Mouse (Mus musculus): ENCODE results near the gene Hoxa10. TPM values are rescaled to one million over a fixed set of nuclear protein-coding genes. Genes with fewer than 3 reads are reported as not detected.

Gene Hoxa10
- polyA plus RNA-seq, 1 experiment = 15.8 TPM

- Histone ChIP-seq H3K4me3 (peak within 1 kb of the TSS; percentile 89), H3K4me2 (ENCODE audit: low read depth) (peak within 1 kb of the TSS; percentile 99)
- TF ChIP-seq REST (IDR thresholded peaks at IDR 0.05; ENCODE audit: insufficient read depth, insufficient read length) = no peak
- no peak for TF ChIP-seq CEBPB (IDR thresholded peaks at IDR 0.05; ENCODE audit: insufficient read depth, poor library complexity, severe bottlenecking)
Observed at GRCm38 (mm10) chr6:52230516-52231165, 10.0 kb downstream of the Hoxa10 start, which contains the start of gene Hoxa9. TSS of gene Hoxa9 (minus strand) at chr6:52231089.

GRCm38 (mm10) chr6:52229558-52230416 lies 10.9 kb downstream of the Hoxa10 start:
- no peaks in the 10 kb centered on the region for H3K36me3 ChIP-seq (ENCODE audit: control insufficient read depth, insufficient read depth)
- peak overlapping the region; percentile 89 for H3K4me3 ChIP-seq
- no peaks in the 10 kb centered on the region for H3K27me3 ChIP-seq (ENCODE audit: control insufficient read depth, insufficient read depth, insufficient read length)
- TF ChIP-seq TCF3 (IDR thresholded peaks at IDR 0.05; ENCODE audit: insufficient read length, low read depth) (no peak), TCF12 (IDR thresholded peaks at IDR 0.05; ENCODE audit: insufficient read depth, poor library complexity, severe bottlenecking) (no peak), MAX (IDR thresholded peaks at IDR 0.05; ENCODE audit: low read depth) (no peak), MYOD1 (IDR thresholded peaks at IDR 0.05; ENCODE audit: control insufficient read depth in 1 of 3, insufficient read length in 2 of 3, low read depth in 2 of 3) (no peak), MYOG (IDR thresholded peaks at IDR 0.05; ENCODE audit: control insufficient read depth in 1 of 3, insufficient read depth in 1 of 3, insufficient read length in 2 of 3, low read depth in 2 of 3) (no peak), E2F4 (IDR thresholded peaks at IDR 0.05; ENCODE audit: insufficient read depth) (no peak), USF1 (IDR thresholded peaks at IDR 0.05; ENCODE audit: low read depth) (no peak), POLR2A (IDR thresholded peaks at IDR 0.05; ENCODE audit: insufficient read length, low read depth) (peak; percentile 26), SRF (IDR thresholded peaks at IDR 0.05; ENCODE audit: control insufficient read depth, insufficient read length, low read depth) (no peak), POLR2AphosphoS2 (IDR thresholded peaks at IDR 0.05; ENCODE audit: insufficient read length, low read depth) (peak; percentile 40), REST (IDR thresholded peaks at IDR 0.05; ENCODE audit: insufficient read depth, insufficient read length) (no peak), CEBPB (IDR thresholded peaks at IDR 0.05; ENCODE audit: insufficient read depth, poor library complexity, severe bottlenecking) (no peak)
- peak overlapping the region; percentile 97 for H3K4me2 ChIP-seq (ENCODE audit: low read depth)
- H3ac ChIP-seq (ENCODE audit: control insufficient read depth, insufficient read length) = peak overlapping the region; percentile 55
- H3K79me2 ChIP-seq (ENCODE audit: control insufficient read depth, insufficient read depth) = peaks cover 86% of the 10 kb centered on the region

More at GRCm38 (mm10) chr6:52230516-52231165, 10.0 kb downstream of the Hoxa10 start, which contains the start of gene Hoxa9:
- H3K36me3 ChIP-seq (ENCODE audit: control insufficient read depth, insufficient read depth) = no peaks in the 10 kb centered on the region
- no peaks in the 10 kb centered on the region for H3K27me3 ChIP-seq (ENCODE audit: control insufficient read depth, insufficient read depth, insufficient read length)
- peak within 1 kb of the TSS; percentile 55 for H3ac ChIP-seq (ENCODE audit: control insufficient read depth, insufficient read length)
- peaks cover 86% of the 10 kb centered on the region for H3K79me2 ChIP-seq (ENCODE audit: control insufficient read depth, insufficient read depth)

- Histone ChIP-seq H3ac (ENCODE audit: control insufficient read depth, insufficient read length) (peak overlapping the region; percentile 55), H3K27me3 (ENCODE audit: control insufficient read depth, insufficient read depth, insufficient read length) (no peaks in the 10 kb centered on the region), H3K36me3 (ENCODE audit: control insufficient read depth, insufficient read depth) (no peaks in the 10 kb centered on the region), H3K4me3 (peak overlapping the region; percentile 89), H3K79me2 (ENCODE audit: control insufficient read depth, insufficient read depth) (peaks cover 92% of the 10 kb centered on the region), H3K4me2 (ENCODE audit: low read depth) (peak overlapping the region; percentile 97)
- TF ChIP-seq POLR2AphosphoS2 (IDR thresholded peaks at IDR 0.05; ENCODE audit: insufficient read length, low read depth) (no peak), MYOD1 (IDR thresholded peaks at IDR 0.05; ENCODE audit: control insufficient read depth in 1 of 3, insufficient read length in 2 of 3, low read depth in 2 of 3) (no peak), POLR2A (IDR thresholded peaks at IDR 0.05; ENCODE audit: insufficient read length, low read depth) (no peak), TCF3 (IDR thresholded peaks at IDR 0.05; ENCODE audit: insufficient read length, low read depth) (no peak), REST (IDR thresholded peaks at IDR 0.05; ENCODE audit: insufficient read depth, insufficient read length) (no peak), TCF12 (IDR thresholded peaks at IDR 0.05; ENCODE audit: insufficient read depth, poor library complexity, severe bottlenecking) (no peak), E2F4 (IDR thresholded peaks at IDR 0.05; ENCODE audit: insufficient read depth) (no peak), CEBPB (IDR thresholded peaks at IDR 0.05; ENCODE audit: insufficient read depth, poor library complexity, severe bottlenecking) (no peak)
Observed at GRCm38 (mm10) chr6:52228475-52229465, 11.9 kb downstream of the Hoxa10 start.

- TF ChIP-seq TCF3 (IDR thresholded peaks at IDR 0.05; ENCODE audit: insufficient read length, low read depth) (no peak), SRF (IDR thresholded peaks at IDR 0.05; ENCODE audit: control insufficient read depth, insufficient read length, low read depth) (no peak), POLR2AphosphoS2 (IDR thresholded peaks at IDR 0.05; ENCODE audit: insufficient read length, low read depth) (no peak), E2F4 (IDR thresholded peaks at IDR 0.05; ENCODE audit: insufficient read depth) (no peak), REST (IDR thresholded peaks at IDR 0.05; ENCODE audit: insufficient read depth, insufficient read length) (no peak), USF1 (IDR thresholded peaks at IDR 0.05; ENCODE audit: low read depth) (no peak), TCF12 (IDR thresholded peaks at IDR 0.05; ENCODE audit: insufficient read depth, poor library complexity, severe bottlenecking) (no peak), MAX (IDR thresholded peaks at IDR 0.05; ENCODE audit: low read depth) (no peak), MYOG (IDR thresholded peaks at IDR 0.05; ENCODE audit: control insufficient read depth in 1 of 3, insufficient read depth in 1 of 3, insufficient read length in 2 of 3, low read depth in 2 of 3) (no peak), CEBPB (IDR thresholded peaks at IDR 0.05; ENCODE audit: insufficient read depth, poor library complexity, severe bottlenecking) (no peak), MYOD1 (IDR thresholded peaks at IDR 0.05; ENCODE audit: control insufficient read depth in 1 of 3, insufficient read length in 2 of 3, low read depth in 2 of 3) (no peak), POLR2A (IDR thresholded peaks at IDR 0.05; ENCODE audit: insufficient read length, low read depth) (no peak)
Observed at GRCm38 (mm10) chr6:52227470-52228222, 13.0 kb downstream of the Hoxa10 start.

More at GRCm38 (mm10) chr6:52227470-52228222, 13.0 kb downstream of the Hoxa10 start:
- no peaks in the 10 kb centered on the region for H3K36me3 ChIP-seq (ENCODE audit: control insufficient read depth, insufficient read depth)
- peaks cover 92% of the 10 kb centered on the region for H3K79me2 ChIP-seq (ENCODE audit: control insufficient read depth, insufficient read depth)
- H3ac ChIP-seq (ENCODE audit: control insufficient read depth, insufficient read length) = peak overlapping the region; percentile 55
- H3K4me3 ChIP-seq = peak overlapping the region; percentile 89
- H3K4me2 ChIP-seq (ENCODE audit: low read depth) = peak overlapping the region; percentile 97
- no peaks in the 10 kb centered on the region for H3K27me3 ChIP-seq (ENCODE audit: control insufficient read depth, insufficient read depth, insufficient read length)
